Mouse (Mus musculus): ENCODE data around the gene Olfr171.
"Not testable (repeated sequence)": the region's sequence is repeated elsewhere in the genome, so short reads cannot be mapped to it uniquely, and the experiment has no call there.

The Olfr171 gene

DNA sequence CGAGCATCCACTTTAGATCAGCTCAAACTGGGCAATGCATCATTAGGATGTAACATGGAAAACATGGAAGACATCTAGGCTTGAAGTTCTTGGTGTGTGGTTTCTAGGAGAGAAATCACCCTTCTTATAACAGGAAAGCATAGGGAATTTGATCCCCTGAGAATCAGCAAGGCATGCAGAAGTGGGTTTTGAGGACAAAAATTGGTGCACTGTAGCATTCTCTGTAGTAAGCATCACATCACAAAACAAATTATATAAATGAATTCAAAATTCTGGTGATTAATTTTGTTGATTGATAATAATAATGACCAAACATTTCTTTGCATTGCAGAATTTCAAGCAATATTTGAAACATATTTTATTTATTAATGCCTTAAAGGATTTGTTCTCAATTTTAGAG, at the start of gene Olfr171:
Gene Olfr171, minus strand, starts transcription at position 101 of the 400 bp plus-strand sequence.
- DNase-seq (ENCODE audit: low spot score) = no peak

DNA sequence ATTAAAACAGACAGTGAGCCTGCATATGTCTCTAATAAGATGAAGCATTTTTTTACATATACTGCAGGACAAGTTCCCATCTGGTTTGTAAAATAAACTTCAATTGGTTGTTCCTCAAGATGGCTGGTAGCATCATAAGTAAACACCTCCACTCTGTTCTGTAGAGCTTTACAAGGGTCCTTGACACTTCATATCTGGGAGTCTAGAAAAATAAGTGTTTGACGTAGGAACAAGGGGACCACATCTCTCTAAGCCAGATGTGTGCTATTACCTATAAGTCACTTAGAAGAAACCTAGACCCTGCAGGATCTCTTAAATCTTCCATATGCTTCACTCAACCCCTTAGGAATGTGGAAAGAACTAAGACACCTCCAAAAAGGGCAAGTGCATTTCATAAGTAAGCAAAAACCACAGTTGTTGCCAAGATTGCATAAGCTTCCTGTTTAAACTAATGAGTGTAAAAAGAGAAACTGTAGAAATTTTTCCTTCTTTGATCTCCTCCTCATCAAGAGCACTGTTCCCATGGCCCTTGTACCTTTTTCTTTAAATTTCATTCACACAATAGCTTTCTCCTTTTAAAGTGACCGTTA, 41.1 kb upstream of the Olfr171 start:
- DNase-seq (ENCODE audit: low spot score) = no peak

DNA sequence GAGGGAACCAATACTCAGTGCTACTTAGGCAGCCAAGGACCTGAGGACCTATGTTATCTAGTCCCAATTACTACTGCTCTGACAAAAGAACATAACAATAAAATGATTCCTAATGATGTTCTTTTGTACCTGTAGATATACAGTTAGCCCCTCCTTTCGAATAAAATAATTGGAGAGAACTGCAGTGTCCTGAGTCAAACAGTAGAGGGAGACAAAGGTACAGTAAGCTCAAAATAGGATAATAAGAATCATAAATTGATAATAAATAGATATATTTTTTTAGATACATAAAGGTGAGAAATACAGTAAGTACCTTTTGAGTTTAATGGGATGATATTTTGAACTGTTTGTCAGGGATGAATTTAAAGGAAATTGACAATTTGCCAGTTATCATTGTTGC, 36.6 kb upstream of the Olfr171 start:
- DNase-seq (ENCODE audit: low spot score) = no peak

DNA sequence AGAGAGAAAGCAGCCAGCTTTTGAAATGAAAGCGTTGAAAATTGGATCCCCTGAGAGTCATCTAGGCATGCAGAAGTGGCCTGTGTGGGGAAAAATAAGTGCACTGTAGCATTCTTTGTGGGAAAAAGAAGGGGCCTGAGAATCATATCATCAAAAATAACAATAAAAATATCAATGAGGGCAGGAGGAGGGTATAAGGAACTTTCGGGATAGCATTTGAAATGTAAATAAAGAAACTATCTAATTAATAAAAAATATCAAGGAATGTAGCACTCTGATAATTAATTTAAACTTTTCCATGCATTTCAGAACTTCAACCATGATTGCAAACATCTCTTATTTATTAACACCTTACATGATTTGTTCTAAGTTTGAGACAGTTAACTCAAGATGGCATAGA, 17.9 kb downstream of the Olfr171 start, which contains the start of gene Olfr170:
Gene Olfr170, minus strand, starts transcription at position 101 of the 400 bp plus-strand sequence.
- DNase-seq (ENCODE audit: low spot score) = not testable (repeated sequence)

DNA sequence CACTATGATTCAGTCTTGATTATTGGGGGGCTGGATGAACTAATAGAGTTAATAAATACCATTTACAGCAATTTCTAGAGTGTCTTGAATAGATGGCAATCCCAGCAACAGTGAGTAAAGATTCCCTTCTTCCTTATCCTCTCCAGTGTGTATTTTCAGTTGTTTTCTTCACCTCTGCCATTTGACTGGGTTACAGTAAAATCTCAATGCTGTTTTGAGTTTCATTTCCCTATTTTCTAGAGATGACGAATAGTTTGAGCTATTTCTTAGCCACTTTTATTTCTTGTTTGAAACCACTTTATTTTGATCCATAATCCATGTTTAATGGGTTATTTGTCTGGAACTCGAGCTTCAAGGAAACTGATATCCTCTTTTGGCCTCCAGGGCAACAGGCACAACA, 26.6 kb downstream of the Olfr171 start:
- no peak for DNase-seq (ENCODE audit: low spot score)
